In genomic region chr13:52339156-52339555, GRCm38 (mm10) we compare ENCODE assay signal across 15 mouse cellular contexts.
DNase-seq lines count a peak whose midpoint lies in the region; ATAC-seq and TF ChIP-seq lines count a peak whose summit lies in the region.
"Had no signal": no experiment of that assay in that cellular context is flagged by ENCODE, and none has a peak within 500 bp of the region (broad histone marks: within the 10 kb centered on the region; RNA-seq: fewer than 3 reads in every experiment).

No protein-coding gene starts in this region.

- TF ChIP-seq CTCF in hindbrain, postnatal 0 days (IDR thresholded peaks at IDR 0.05; ENCODE audit: low read depth): no peak

- no peaks in the 10 kb centered on the region for H3K36me3 ChIP-seq in intestine, embryonic 15.5 days
- H3K36me3 ChIP-seq in intestine, embryonic 16.5 days (ENCODE audit: control insufficient read depth, insufficient read depth, low read length): no peaks in the 10 kb centered on the region
- no peaks in the 10 kb centered on the region for H3K36me3 ChIP-seq in hindbrain, postnatal 0 days (ENCODE audit: insufficient read depth, low read length)
- H3K36me3 ChIP-seq: kidney, embryonic 15.5 days; limb, embryonic 12.5 days; midbrain, embryonic 12.5 days; neural tube, embryonic 13.5 days had no signal

- DNase-seq in adrenal gland, postnatal 14 days: peak; percentile 68
- peak; percentile 35 for DNase-seq in hindbrain, postnatal 0 days (ENCODE audit: low spot score)
- DNase-seq in retina, postnatal 1 day: peak; percentile 83
- no peak for DNase-seq in kidney, postnatal 10 days
- no peak for DNase-seq in T-cell, adult 2 months (ENCODE audit: low spot score)
- DNase-seq in c-Kit-positive CD71-positive TER-119-positive erythroid progenitor cells, embryonic 14.5 days (ENCODE audit: low spot score): no peak
- DNase-seq: heart, postnatal 36 days; layer of hippocampus, adult 9-11 months; thymus, postnatal 25 days had no signal

- no peaks in the 10 kb centered on the region for H3K4me1 ChIP-seq in intestine, embryonic 15.5 days (replicated peaks)
- H3K4me1 ChIP-seq in intestine, embryonic 16.5 days (ENCODE audit: control insufficient read depth, insufficient read depth, low read length): no peaks in the 10 kb centered on the region
- H3K4me1 ChIP-seq in hindbrain, postnatal 0 days (ENCODE audit: insufficient read depth, low read length): no peaks in the 10 kb centered on the region
- H3K4me1 ChIP-seq: kidney, embryonic 15.5 days; limb, embryonic 12.5 days had no signal

- no peak overlapping the region for H3K4me2 ChIP-seq in intestine, embryonic 15.5 days (replicated peaks)
- no peak overlapping the region for H3K4me2 ChIP-seq in intestine, embryonic 16.5 days (ENCODE audit: low read depth, low read length)
- H3K4me2 ChIP-seq in hindbrain, postnatal 0 days (ENCODE audit: low read depth, low read length): no peak overlapping the region
- H3K4me2 ChIP-seq: kidney, embryonic 15.5 days; limb, embryonic 12.5 days; midbrain, embryonic 12.5 days; neural tube, embryonic 13.5 days had no signal

- H3K27me3 ChIP-seq in intestine, embryonic 15.5 days (replicated peaks): no peaks in the 10 kb centered on the region
- no peaks in the 10 kb centered on the region for H3K27me3 ChIP-seq in intestine, embryonic 16.5 days (replicated peaks; ENCODE audit: control insufficient read depth, insufficient read depth, low read length)
- H3K27me3 ChIP-seq in hindbrain, postnatal 0 days (ENCODE audit: insufficient read depth, low read length): no peaks in the 10 kb centered on the region
- H3K27me3 ChIP-seq: kidney, embryonic 15.5 days; limb, embryonic 12.5 days; midbrain, embryonic 12.5 days; neural tube, embryonic 13.5 days had no signal

- no peaks in the 10 kb centered on the region for H3K9me3 ChIP-seq in intestine, embryonic 15.5 days
- no peaks in the 10 kb centered on the region for H3K9me3 ChIP-seq in intestine, embryonic 16.5 days (ENCODE audit: control insufficient read depth, low read length)
- H3K9me3 ChIP-seq in hindbrain, postnatal 0 days (ENCODE audit: low read length): no peaks in the 10 kb centered on the region
- H3K9me3 ChIP-seq: kidney, embryonic 15.5 days; limb, embryonic 12.5 days; midbrain, embryonic 12.5 days; neural tube, embryonic 13.5 days had no signal

- H3K27ac ChIP-seq in intestine, embryonic 15.5 days: no peak overlapping the region
- no peak overlapping the region for H3K27ac ChIP-seq in intestine, embryonic 16.5 days (ENCODE audit: low read length)
- H3K27ac ChIP-seq in hindbrain, postnatal 0 days: no peak overlapping the region
- H3K27ac ChIP-seq: kidney, embryonic 15.5 days; limb, embryonic 12.5 days; midbrain, embryonic 12.5 days; neural tube, embryonic 13.5 days had no signal

- no peak overlapping the region for H3K4me3 ChIP-seq in intestine, embryonic 15.5 days (replicated peaks)
- H3K4me3 ChIP-seq in intestine, embryonic 16.5 days (ENCODE audit: low read length): no peak overlapping the region
- H3K4me3 ChIP-seq in hindbrain, postnatal 0 days (ENCODE audit: low read length): no peak overlapping the region
- H3K4me3 ChIP-seq: kidney, embryonic 15.5 days; limb, embryonic 12.5 days; midbrain, embryonic 12.5 days; neural tube, embryonic 13.5 days had no signal

- ATAC-seq in intestine, embryonic 15.5 days: peak; percentile 59
- ATAC-seq in intestine, embryonic 16.5 days: no peak
- peak; percentile 53 for ATAC-seq in hindbrain, postnatal 0 days

- 44% methylated on average over 10 of the region's 10 CpGs for WGBS in intestine, embryonic 15.5 days
- 44% methylated on average over 10 of the region's 10 CpGs for WGBS in intestine, embryonic 16.5 days
- 17% methylated on average over 10 of the region's 10 CpGs for WGBS in hindbrain, postnatal 0 days

- H3K9ac ChIP-seq in intestine, embryonic 15.5 days: no peak overlapping the region
- H3K9ac ChIP-seq in intestine, embryonic 16.5 days (ENCODE audit: low read depth, low read length): no peak overlapping the region
- H3K9ac ChIP-seq in hindbrain, postnatal 0 days (replicated peaks; ENCODE audit: low read length): no peak overlapping the region
- H3K9ac ChIP-seq: kidney, embryonic 15.5 days; limb, embryonic 12.5 days; midbrain, embryonic 12.5 days; neural tube, embryonic 13.5 days had no signal

Comparison
In these comparisons a context has a peak if more than half of its experiments do, and no peak if none do; other contexts are left out.
1. DNase-seq: peak in adrenal gland, postnatal 14 days (single experiment), hindbrain, postnatal 0 days (single experiment) and retina, postnatal 1 day (single experiment); none in kidney, postnatal 10 days (single experiment), T-cell, adult 2 months (single experiment) and c-Kit-positive CD71-positive TER-119-positive erythroid progenitor cells, embryonic 14.5 days (single experiment).